Mouse (Mus musculus) lung, embryonic 14.5 days (tissue): ENCODE data around the gene Sirpa. TPM values are rescaled to one million over a fixed set of nuclear protein-coding genes. Genes with fewer than 3 reads are reported as not detected.
A peak's percentile ranks its signal among the peaks of the same experiment; 100 is the strongest.

Source experiments
- ATAC-seq: fragments of 200-750 bp; cut with Nextera tagmentation; 2 replicates; pipeline ENCODE4 v1.8.0; 2017; ENCODE audit warnings: mild to moderate bottlenecking, moderate TSS enrichment, moderate library complexity; ENCODE audit not compliant: insufficient read depth
- DNase-seq: peaks from one replicate; pipeline ENCODE4 v3.0.0-alpha.2; 2015
- H3K27ac ChIP-seq: fragments of 300-500 bp; sonication (generic); 2 replicates; pipeline ENCODE4 v1.5.1; 2014; ENCODE audit warnings: low read depth, mild to moderate bottlenecking, moderate library complexity
- H3K27me3 ChIP-seq: fragments of 300-500 bp; sonication (generic); 2 replicates; pipeline ENCODE4 v1.6.1; 2014; ENCODE audit warnings: low read length, control low read depth; ENCODE audit not compliant: insufficient read depth
- H3K36me3 ChIP-seq: fragments of 300-500 bp; sonication (generic); 2 replicates; pipeline ENCODE4 v1.6.1; 2014; ENCODE audit warnings: control low read depth; ENCODE audit not compliant: insufficient read depth
- H3K4me1 ChIP-seq: fragments of 300-500 bp; sonication (generic); 2 replicates; pipeline ENCODE4 v1.6.1; 2014; ENCODE audit warnings: antibody characterized with exemption, control low read depth; ENCODE audit not compliant: insufficient read depth
- H3K4me2 ChIP-seq: fragments of 300-500 bp; sonication (generic); 2 replicates; pipeline ENCODE4 v1.6.1; 2014; ENCODE audit warnings: mild to moderate bottlenecking
- H3K4me3 ChIP-seq: fragments of 300-500 bp; sonication (generic); 2 replicates; pipeline ENCODE4 v1.5.1; 2014; ENCODE audit warnings: low read depth, low read length
- H3K9ac ChIP-seq: fragments of 300-500 bp; sonication (generic); 2 replicates; pipeline ENCODE4 v1.6.1; 2014
- H3K9me3 ChIP-seq: fragments of 300-500 bp; sonication (generic); 2 replicates; pipeline ENCODE4 v1.6.1; 2016; ENCODE audit warnings: low read depth, low read length, control low read depth
- CTCF ChIP-seq: IDR thresholded peaks from 2 replicates; pipeline ENCODE4 v1.5.1; 2016; ENCODE audit warnings: antibody characterized with exemption, low read depth
- WGBS: fragments of 180-500 bp; shearing (Covaris S2); extraction: QIAGEN DNeasy Blood & Tissue Kit; methylation state at CpG from one replicate; pipeline ENCODE4 v1.1.7; 2014; 5-methylcytosine and 5-hydroxymethylcytosine counted together
- polyA plus RNA-seq: library from polyadenylated mRNA; unstranded; fragments of >200 nt; fragmentation: Nextera tagmentation; extraction: Ambion mirVana; gene quantifications from 2 replicates; pipeline ENCODE4 v1.2.1, GENCODE M21; 2014

Gene Sirpa
- polyA plus RNA-seq, 1 experiment from 2014 or later: 26.5 TPM

DNA sequence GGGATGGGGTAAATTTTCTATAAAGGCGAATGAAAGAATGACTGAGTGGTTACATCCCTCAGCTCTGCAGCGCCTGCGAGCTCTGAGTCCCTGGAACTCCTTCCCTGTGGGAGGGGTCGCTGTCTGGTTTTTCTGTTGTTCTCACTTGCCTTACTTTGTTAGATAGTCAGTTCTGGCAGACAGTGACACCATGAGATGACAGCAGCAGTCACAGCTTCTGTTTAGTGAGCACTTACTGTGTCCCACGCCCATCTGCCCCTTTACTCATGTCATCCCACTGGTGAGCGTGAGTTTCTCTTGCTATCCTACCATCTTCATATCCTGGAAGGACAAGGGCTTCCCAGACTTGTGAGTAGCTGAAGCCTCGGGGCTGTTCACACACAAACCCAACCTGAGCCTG lies 31.1 kb downstream of the Sirpa start:
- 85% methylated on average over 7 of the region's 7 CpGs for WGBS

DNA sequence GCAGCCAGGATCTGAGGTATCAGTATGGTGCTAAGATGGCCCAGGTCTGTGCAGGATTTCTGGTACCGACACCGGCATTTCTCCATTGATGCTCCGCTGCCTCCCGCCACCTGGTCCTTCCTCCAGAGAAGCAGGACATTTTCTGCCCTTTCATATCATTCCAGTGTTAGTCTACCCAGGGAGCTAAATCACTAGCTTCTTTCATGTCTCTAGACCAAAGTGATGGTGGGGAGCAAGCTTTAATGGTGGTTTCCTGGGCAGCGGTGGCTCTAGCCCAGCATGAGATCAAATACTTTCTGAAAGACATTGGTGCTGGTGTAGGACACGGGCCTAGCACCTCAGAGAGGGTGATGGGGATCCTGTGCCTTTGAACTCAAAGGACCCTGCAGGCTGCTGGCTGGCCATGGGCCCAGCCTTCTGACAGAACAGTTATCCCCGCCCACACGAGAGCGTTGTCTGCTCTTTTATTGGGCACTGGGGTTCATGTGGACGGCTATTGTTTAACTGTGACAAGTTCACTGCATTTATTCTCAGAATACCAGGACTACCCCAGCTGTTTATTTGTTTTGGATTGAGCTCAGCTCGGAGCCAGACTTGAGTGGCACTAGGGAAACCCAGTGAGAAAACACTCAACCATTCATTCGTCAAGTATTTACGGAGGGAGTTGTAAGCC lies 31.7 kb downstream of the Sirpa start:
- H3K27ac ChIP-seq: no peak overlapping the region
- 48% methylated on average over 13 of the region's 13 CpGs for WGBS
- ATAC-seq: peak; percentile 50

More for the DNA sequence above, 31.1 kb downstream of the Sirpa start:
- Histone ChIP-seq H3K9ac (no peak overlapping the region), H3K4me1 (no peaks in the 10 kb centered on the region), H3K9me3 (no peaks in the 10 kb centered on the region), H3K27me3 (no peaks in the 10 kb centered on the region), H3K27ac (no peak overlapping the region), H3K4me3 (no peak overlapping the region), H3K4me2 (no peak overlapping the region), H3K36me3 (0 out of 2 replicates have a peak, but pooled peaks cover 8% of the 10 kb centered on the region)
- no peak for ATAC-seq
- DNase-seq: no peak
- no peak for TF ChIP-seq CTCF

DNA sequence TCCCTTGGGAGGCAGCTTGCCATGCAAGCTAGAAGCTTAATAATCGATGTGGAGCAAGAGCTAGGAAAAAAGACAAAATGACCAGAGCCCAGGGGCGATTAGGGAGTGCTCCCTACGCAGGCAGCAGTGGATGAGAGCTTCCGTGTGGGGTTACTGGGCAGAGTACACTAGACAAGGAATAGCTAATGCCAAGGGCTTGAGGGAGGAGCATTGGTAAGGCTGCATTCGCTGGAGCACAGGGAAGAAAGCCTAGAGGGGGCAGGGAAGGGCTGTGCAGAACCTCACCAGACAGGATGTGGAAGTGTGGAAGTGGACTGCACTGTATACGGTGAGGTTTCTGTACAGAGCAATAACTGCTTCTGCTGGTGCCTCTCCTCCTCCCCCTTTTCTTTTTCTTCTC lies 32.3 kb downstream of the Sirpa start:
- ATAC-seq (peak; percentile 74; the same call in 1 of the 2 replicates), DNase-seq (peak; percentile 27)
- WGBS: 34% methylated on average over 6 of the region's 6 CpGs
- Histone ChIP-seq H3K4me3 (no peak overlapping the region), H3K27me3 (no peaks in the 10 kb centered on the region), H3K9ac (no peak overlapping the region), H3K4me2 (no peak overlapping the region), H3K27ac (0 out of 2 replicates have a peak overlapping the region, but pooled peaks have one; percentile 16), H3K36me3 (peaks cover 5% of the 10 kb centered on the region; the same call in 1 of the 2 replicates), H3K9me3 (no peaks in the 10 kb centered on the region), H3K4me1 (no peaks in the 10 kb centered on the region)
- TF ChIP-seq CTCF: no peak

More for the DNA sequence above, 31.7 kb downstream of the Sirpa start:
- H3K9ac ChIP-seq: no peak overlapping the region
- peak; percentile 49 for DNase-seq
- no peak for TF ChIP-seq CTCF
- H3K4me2 ChIP-seq: no peak overlapping the region
- H3K36me3 ChIP-seq: 0 out of 2 replicates have a peak, but pooled peaks cover 8% of the 10 kb centered on the region
- no peak overlapping the region for H3K4me3 ChIP-seq
- no peaks in the 10 kb centered on the region for H3K4me1 ChIP-seq
- H3K27me3 ChIP-seq: no peaks in the 10 kb centered on the region
- no peaks in the 10 kb centered on the region for H3K9me3 ChIP-seq

DNA sequence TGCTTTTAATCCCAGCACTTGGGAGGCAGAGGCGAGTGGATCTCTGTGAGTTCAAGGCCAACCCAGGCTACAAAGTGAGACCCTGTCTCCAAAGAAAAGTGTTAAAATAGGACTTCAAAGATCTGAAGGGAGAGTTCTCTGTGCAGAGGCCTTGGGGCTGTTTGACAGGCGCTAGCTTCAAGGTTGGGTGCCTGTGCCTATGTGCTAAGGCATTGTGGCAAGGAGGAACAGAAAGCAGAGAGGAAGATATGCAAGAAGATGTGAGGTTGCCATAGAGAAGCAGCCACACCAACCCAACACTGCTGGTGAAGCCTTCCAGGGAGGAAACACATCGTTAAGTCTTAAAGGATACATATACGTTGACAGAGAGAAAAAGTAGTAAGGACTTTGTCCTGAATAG lies 33.2 kb downstream of the Sirpa start:
- no peak for DNase-seq

DNA sequence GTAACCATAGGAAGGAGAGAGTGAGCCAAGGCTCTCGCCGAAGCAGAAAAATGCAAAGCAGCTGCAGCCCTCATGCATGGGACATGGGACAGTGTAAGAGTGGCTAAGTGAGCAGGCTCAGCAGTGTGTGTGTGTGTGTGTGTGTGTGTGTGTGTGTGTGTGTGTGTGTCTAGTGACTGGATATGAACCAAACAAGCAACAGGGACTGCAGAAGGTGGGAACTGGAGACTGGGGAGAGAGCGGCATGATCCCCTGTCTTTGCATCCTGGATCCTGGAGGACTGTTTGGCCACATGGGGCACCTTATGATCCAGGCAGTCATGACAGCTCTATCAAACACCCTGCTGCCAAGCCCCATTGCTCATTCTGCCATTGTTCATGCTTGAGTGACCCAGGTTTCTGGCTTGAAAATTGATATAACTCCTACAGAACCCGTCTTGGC lies 34.0 kb downstream of the Sirpa start:
- Histone ChIP-seq H3K27ac (no peak overlapping the region), H3K4me2 (no peak overlapping the region), H3K36me3 (peaks cover 5% of the 10 kb centered on the region; the same call in 1 of the 2 replicates), H3K4me3 (no peak overlapping the region), H3K9me3 (no peaks in the 10 kb centered on the region), H3K27me3 (no peaks in the 10 kb centered on the region), H3K9ac (no peak overlapping the region), H3K4me1 (no peaks in the 10 kb centered on the region)
- TF ChIP-seq CTCF: no peak
- WGBS: 90% methylated on average over 4 of the region's 4 CpGs
- ATAC-seq (no peak), DNase-seq (no peak)

More for the DNA sequence above, 33.2 kb downstream of the Sirpa start:
- 87% methylated on average over 4 of the region's 4 CpGs for WGBS
- H3K4me2 ChIP-seq: no peak overlapping the region
- TF ChIP-seq CTCF: no peak
- no peaks in the 10 kb centered on the region for H3K9me3 ChIP-seq
- H3K9ac ChIP-seq: no peak overlapping the region
- no peaks in the 10 kb centered on the region for H3K4me1 ChIP-seq
- no peak overlapping the region for H3K4me3 ChIP-seq
- H3K27ac ChIP-seq: no peak overlapping the region
- ATAC-seq: no peak
- H3K36me3 ChIP-seq: peaks cover 5% of the 10 kb centered on the region; the same call in 1 of the 2 replicates
- no peaks in the 10 kb centered on the region for H3K27me3 ChIP-seq

DNA sequence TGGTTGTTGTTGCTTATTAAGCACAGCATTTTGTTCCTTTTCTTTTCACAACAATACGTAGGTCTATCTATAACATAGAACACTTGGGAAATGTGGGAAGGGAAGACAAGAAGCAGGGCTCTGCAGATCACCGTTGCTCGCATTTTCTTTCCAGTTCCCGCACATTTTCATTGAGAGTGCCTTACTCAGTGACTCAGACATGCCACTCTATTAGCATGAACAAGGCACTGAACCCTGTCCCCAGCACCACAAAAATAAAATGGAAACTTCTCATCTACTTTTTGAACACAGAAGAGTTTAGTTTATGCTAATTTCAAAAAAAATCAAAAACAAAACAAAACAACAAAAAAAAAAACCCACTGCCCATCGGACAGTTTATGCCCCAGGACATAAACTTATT lies 34.5 kb downstream of the Sirpa start:
- Histone ChIP-seq H3K4me1 (no peaks in the 10 kb centered on the region), H3K36me3 (peaks cover 5% of the 10 kb centered on the region; the same call in 1 of the 2 replicates), H3K4me3 (no peak overlapping the region), H3K9me3 (no peaks in the 10 kb centered on the region), H3K4me2 (no peak overlapping the region), H3K9ac (no peak overlapping the region), H3K27me3 (no peaks in the 10 kb centered on the region), H3K27ac (no peak overlapping the region)
- no peak for TF ChIP-seq CTCF
- DNase-seq (no peak), ATAC-seq (no peak)
- WGBS: 95% methylated on average over 5 of the region's 5 CpGs

DNA sequence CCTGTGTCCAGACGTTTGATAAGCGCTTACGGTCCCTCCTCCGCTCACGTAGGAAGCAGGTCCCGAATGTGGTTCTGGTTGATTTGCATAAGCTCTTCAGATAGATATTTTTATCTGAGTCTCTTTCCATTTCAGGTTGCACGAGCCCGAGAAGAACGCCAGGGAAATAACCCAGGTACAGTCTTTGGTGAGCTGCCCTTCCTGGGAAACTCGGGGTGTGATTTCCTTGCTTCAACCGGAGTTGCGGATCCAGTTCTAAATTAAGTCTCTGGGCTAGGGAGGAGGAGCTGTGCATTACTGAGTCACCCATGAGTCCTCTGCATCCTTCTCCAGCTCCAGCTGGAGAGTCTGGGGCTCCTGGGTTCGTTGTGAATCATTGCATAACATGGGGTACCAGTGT lies 35.2 kb downstream of the Sirpa start:
- peaks cover 5% of the 10 kb centered on the region; the same call in 1 of the 2 replicates for H3K36me3 ChIP-seq
- DNase-seq: no peak
- H3K9ac ChIP-seq: no peak overlapping the region
- no peaks in the 10 kb centered on the region for H3K27me3 ChIP-seq
- no peaks in the 10 kb centered on the region for H3K9me3 ChIP-seq
- H3K27ac ChIP-seq: no peak overlapping the region
- no peak overlapping the region for H3K4me2 ChIP-seq
- WGBS: 72% methylated on average over 13 of the region's 13 CpGs
- no peaks in the 10 kb centered on the region for H3K4me1 ChIP-seq
- no peak for TF ChIP-seq CTCF
- no peak for ATAC-seq
- no peak overlapping the region for H3K4me3 ChIP-seq
